Mouse (Mus musculus) heart, embryonic 14.5 days (tissue): ENCODE measurements around the gene Sdhaf4. TPM values are rescaled to one million over a fixed set of nuclear protein-coding genes. Genes with fewer than 3 reads are reported as not detected.

Source experiments
- ATAC-seq: fragments of 200-750 bp; cut with Nextera tagmentation; 2 replicates; pipeline ENCODE4 v1.8.0; 2017; ENCODE audit warnings: low read depth, moderate TSS enrichment; ENCODE audit not compliant: insufficient number of reproducible peaks, insufficient read depth, low FRiP score
- H3K27ac ChIP-seq, 2 experiments: fragments of 200-500 bp in 1 of 2; fragments of 300-500 bp in 1 of 2; sonication (generic) in 1 of 2; replicated peaks in 1 of 2; 2 replicates each; pipeline ENCODE4 v1.5.1; 2012 to 2014; ENCODE audit warnings: low read depth in 2 of 2, low read length in 2 of 2, control low read depth in 1 of 2, mild to moderate bottlenecking in 1 of 2, mixed read lengths in 1 of 2; ENCODE audit not compliant: control insufficient read depth in 1 of 2, insufficient read depth in 1 of 2
- H3K27me3 ChIP-seq: fragments of 300-500 bp; sonication (generic); 2 replicates; pipeline ENCODE4 v1.6.1; 2014; ENCODE audit warnings: mild to moderate bottlenecking, low read length, control low read depth; ENCODE audit not compliant: control insufficient read depth, insufficient read depth
- H3K36me3 ChIP-seq: fragments of 300-500 bp; sonication (generic); 2 replicates; pipeline ENCODE4 v1.6.1; 2014; ENCODE audit warnings: mild to moderate bottlenecking, control low read depth, low read length, mixed read lengths; ENCODE audit not compliant: control insufficient read depth, insufficient read depth
- H3K4me1 ChIP-seq, 2 experiments: fragments of 200-500 bp in 1 of 2; fragments of 300-500 bp in 1 of 2; sonication (generic) in 1 of 2; 2 replicates each; pipeline ENCODE4 v1.6.1; 2012 to 2014; ENCODE audit warnings: low read length in 2 of 2, control low read depth in 1 of 2, mixed read lengths in 1 of 2; ENCODE audit not compliant: control insufficient read depth in 2 of 2, insufficient read depth in 2 of 2
- H3K4me2 ChIP-seq: fragments of 300-500 bp; sonication (generic); 2 replicates; pipeline ENCODE4 v1.6.1; 2014; ENCODE audit warnings: mild to moderate bottlenecking, low read length
- H3K4me3 ChIP-seq, 2 experiments: fragments of 200-500 bp in 1 of 2; fragments of 300-500 bp in 1 of 2; sonication (generic) in 1 of 2; 2 replicates each; pipeline ENCODE4 v1.5.1; 2012 to 2014; ENCODE audit warnings: low read length in 2 of 2, mild to moderate bottlenecking in 2 of 2, control low read depth in 1 of 2, low read depth in 1 of 2, moderate library complexity in 1 of 2; ENCODE audit not compliant: control insufficient read depth in 1 of 2, insufficient read depth in 1 of 2
- H3K9ac ChIP-seq: fragments of 300-500 bp; sonication (generic); 2 replicates; pipeline ENCODE4 v1.6.1; 2014; ENCODE audit warnings: mild to moderate bottlenecking, low read length
- H3K9me3 ChIP-seq: fragments of 300-500 bp; sonication (generic); 2 replicates; pipeline ENCODE4 v1.6.1; 2016; ENCODE audit warnings: low read length, control low read depth; ENCODE audit not compliant: control insufficient read depth
- WGBS: fragments of 180-500 bp; shearing (Covaris S2); extraction: QIAGEN DNeasy Blood & Tissue Kit; methylation state at CpG from one replicate; pipeline ENCODE4 v1.1.7; 2014; 5-methylcytosine and 5-hydroxymethylcytosine counted together
- polyA plus RNA-seq: library from polyadenylated mRNA; unstranded; fragments of >200 nt; fragmentation: Nextera tagmentation; extraction: Ambion mirVana; gene quantifications from 2 replicates; pipeline ENCODE4 v1.2.1, GENCODE M21; 2014

The Sdhaf4 gene
- polyA plus RNA-seq, 1 experiment from 2014 or later: 99.1 TPM

DNA sequence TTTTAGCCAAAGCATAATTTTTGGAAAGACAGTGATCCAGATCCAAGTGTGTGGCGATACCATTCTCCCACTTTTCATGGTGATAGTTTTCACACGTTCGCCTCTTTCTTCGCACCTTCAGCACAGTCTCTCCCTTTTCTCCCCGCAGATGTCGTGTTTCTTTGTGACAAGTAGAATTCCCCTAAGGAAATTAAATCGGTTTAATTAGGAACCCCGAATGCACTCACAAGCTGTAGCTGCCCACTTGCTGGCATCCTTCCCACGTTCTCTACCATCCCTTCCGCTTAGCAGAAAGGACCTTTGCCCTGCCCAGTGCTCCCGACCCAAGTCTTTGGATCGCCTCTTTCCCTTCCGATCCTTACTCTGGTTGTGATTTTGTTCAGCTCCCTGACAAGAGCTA is 51.5 kb downstream of the Sdhaf4 start:
- Histone ChIP-seq H3K9me3 (no peaks in the 10 kb centered on the region), H3K36me3 (no peaks in the 10 kb centered on the region), H3K27ac (no peak overlapping the region), H3K9ac (no peak overlapping the region), H3K4me1 (no peaks in the 10 kb centered on the region; a peak in 1 of 4 replicates), H3K27me3 (no peaks in the 10 kb centered on the region), H3K4me2 (no peak overlapping the region), H3K4me3 (no peak overlapping the region)
- no peak for ATAC-seq
- 86% methylated on average over 13 of the region's 13 CpGs for WGBS

DNA sequence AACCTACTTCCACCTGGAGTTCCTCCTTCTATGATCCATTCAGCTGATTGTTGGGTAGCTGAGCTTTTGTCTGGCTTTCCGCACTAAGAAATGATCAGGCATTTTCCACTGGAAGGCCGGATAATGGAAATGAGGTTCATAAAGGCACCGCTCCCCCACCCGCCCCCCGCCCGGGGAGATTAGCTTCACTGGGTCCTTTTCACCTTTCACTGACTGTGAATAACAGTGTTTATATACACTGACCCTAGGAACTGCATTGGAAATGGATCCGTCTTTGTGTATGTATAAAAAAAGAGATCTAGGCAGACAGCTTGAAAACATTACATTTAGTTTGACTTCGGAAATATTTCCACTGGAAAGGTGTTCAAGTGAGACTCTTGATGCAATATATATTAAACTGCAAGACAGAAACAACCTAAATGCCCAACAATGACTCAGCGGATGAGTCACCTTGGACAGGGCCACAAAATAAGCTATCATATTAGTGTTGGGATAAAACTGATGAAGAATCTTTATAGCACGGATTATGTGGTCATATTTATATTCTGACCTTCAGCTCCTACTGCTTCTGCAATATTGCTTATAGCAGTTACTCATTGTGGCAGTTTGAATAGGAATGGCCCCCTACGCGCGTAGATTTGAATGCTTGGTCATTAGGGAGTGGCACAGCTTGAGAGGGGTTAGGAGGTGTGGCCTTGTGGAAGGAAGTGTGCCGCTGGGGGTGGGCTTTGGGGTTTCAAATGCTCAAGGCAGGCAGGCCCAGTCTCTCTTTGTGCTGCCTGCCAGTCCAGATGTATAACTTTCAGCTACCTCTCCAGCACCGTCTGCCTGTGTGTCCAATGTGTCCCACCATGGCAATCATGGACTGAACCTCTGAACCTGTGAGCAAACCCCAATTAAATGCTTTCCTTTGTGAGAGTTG is 56.4 kb downstream of the Sdhaf4 start:
- H3K9me3 ChIP-seq: no peaks in the 10 kb centered on the region
- H3K27me3 ChIP-seq: no peaks in the 10 kb centered on the region
- 87% methylated on average over 15 of the region's 15 CpGs for WGBS
- H3K9ac ChIP-seq: no peak overlapping the region
- no peaks in the 10 kb centered on the region for H3K4me1 ChIP-seq
- no peaks in the 10 kb centered on the region for H3K36me3 ChIP-seq
- ATAC-seq: no peak
- no peak overlapping the region for H3K4me3 ChIP-seq
- no peak overlapping the region for H3K27ac ChIP-seq
- H3K4me2 ChIP-seq: no peak overlapping the region

DNA sequence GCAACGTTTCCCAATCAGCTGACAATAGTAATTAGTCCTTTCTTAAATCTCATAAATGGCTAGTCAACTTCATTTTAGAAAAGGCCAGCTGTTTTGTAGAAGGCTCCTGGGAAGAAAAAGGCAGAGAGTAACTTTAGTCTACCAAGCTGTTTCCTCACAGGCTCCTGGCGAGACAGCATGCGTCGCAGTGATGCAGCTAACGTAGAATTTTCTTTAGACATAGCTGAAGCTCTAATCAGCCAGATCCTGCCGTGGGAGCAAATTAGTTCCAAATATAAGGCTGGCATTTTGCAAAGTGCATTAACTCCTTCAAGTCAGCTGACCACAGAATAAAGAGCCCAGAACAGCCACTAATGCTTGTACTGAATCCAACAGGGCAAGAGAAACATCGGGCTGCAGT is 57.2 kb downstream of the Sdhaf4 start:
- no peak for ATAC-seq
- Histone ChIP-seq H3K9ac (no peak overlapping the region), H3K4me2 (no peak overlapping the region), H3K27me3 (no peaks in the 10 kb centered on the region), H3K4me3 (no peak overlapping the region), H3K9me3 (no peaks in the 10 kb centered on the region), H3K27ac (no peak overlapping the region), H3K36me3 (no peaks in the 10 kb centered on the region), H3K4me1 (no peaks in the 10 kb centered on the region)
- 67% methylated on average over 7 of the region's 7 CpGs for WGBS

Other genes with a start within 250 kb of the Sdhaf4 start
- 0.43 and 0.51 TPM in 2 replicates for gene B3gat2, start 243.9 kb downstream of the Sdhaf4 start, polyA plus RNA-seq
- 41.5 and 44.1 TPM in 2 replicates for gene Smap1, start 83.3 kb downstream of the Sdhaf4 start, polyA plus RNA-seq
- gene Fam135a, start 94.7 kb upstream of the Sdhaf4 start, polyA plus RNA-seq: 25.6 and 28.9 TPM in 2 replicates
- 4.8 and 6.9 TPM in 2 replicates for gene Col9a1, start 172.0 kb upstream of the Sdhaf4 start, polyA plus RNA-seq